Mouse (Mus musculus): Measurements from ENCODE around the gene Lsm6.

- no peak for TF ChIP-seq POLR2A (IDR thresholded peaks at IDR 0.05; ENCODE audit: low read depth, low read length)
- no peak for TF ChIP-seq CTCF (conservative IDR thresholded peaks at IDR 0.05 in 1 of 2, IDR thresholded peaks at IDR 0.05 in 1 of 2; ENCODE audit: low read depth in 2 of 2, low read length in 2 of 2)
- no peak for TF ChIP-seq TBP (conservative IDR thresholded peaks at IDR 0.05; ENCODE audit: low read depth, low read length)
- TF ChIP-seq ZC3H11A (IDR thresholded peaks at IDR 0.05; ENCODE audit: low read depth, low read length), result no peak
Measured at GRCm38 (mm10) chr8:78793231-78793630, 27.7 kb downstream of the Lsm6 start.
